Mouse (Mus musculus) liver, embryonic 14.5 days (tissue): ENCODE results near the gene Snu13.

Source experiments
- CTCF ChIP-seq: IDR thresholded peaks from 2 replicates; pipeline ENCODE4 v1.5.1; 2016; ENCODE audit warnings: antibody characterized with exemption, low read depth, control low read depth
- EP300 ChIP-seq: IDR thresholded peaks from 2 replicates; pipeline ENCODE4 v1.6.1; 2016; ENCODE audit warnings: antibody characterized with exemption, low read depth

- no peak for TF ChIP-seq CTCF
- TF ChIP-seq EP300, result no peak
Observed at GRCm38 (mm10) chr15:82027726-82028125, 19.7 kb downstream of the Snu13 start.
